Mouse (Mus musculus) bone marrow, adult 2 months (tissue): ENCODE measurements around the gene Ppp4r3a.

Experiments
- CTCF ChIP-seq: fragments of 200-500 bp; IDR thresholded peaks from 2 replicates; pipeline ENCODE4 v1.5.1; 2011; ENCODE audit warnings: low read length, control low read depth; ENCODE audit not compliant: control insufficient read depth, insufficient read depth
- POLR2A ChIP-seq: fragments of 200-500 bp; IDR thresholded peaks from 2 replicates; pipeline ENCODE4 v1.6.1; 2011; ENCODE audit warnings: low read depth, mild to moderate bottlenecking, control low read depth, low read length, borderline replicate concordance; ENCODE audit not compliant: control insufficient read depth

DNA sequence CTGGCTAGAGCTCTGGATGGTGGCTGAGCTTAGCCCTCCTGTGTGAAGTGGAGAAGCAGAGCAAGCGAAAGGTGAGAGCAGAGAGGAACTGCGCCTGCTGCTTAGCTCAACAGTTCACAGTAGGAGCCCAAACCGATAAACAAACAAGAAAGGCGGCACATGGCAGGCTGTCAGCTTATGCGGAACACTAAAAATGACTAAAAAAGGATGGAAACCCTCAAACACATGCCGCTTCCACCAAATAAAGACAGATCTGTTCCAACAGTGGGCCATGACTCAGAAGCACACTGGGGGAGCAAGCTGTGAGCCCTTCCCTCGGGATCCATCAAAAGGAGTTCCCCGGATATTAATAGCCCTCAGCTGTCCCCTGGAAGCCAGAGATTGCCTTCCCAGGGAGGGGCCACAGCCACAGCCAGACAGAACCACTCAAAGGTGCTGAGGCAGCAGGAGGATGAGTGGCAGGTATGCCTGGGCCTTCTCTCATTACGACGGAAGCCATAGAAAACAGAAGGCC is 75.5 kb downstream of the Ppp4r3a start:
- TF ChIP-seq POLR2A (no peak), CTCF (no peak)
